Mouse (Mus musculus): ENCODE data around the gene A3galt2. TPM values are rescaled to one million over a fixed set of nuclear protein-coding genes. Genes with fewer than 3 reads are reported as not detected.

Gene A3galt2
- total RNA-seq, 1 experiment from 2014 or later = 0.81 TPM

Other genes with a start within 250 kb of the A3galt2 start
- gene Zscan20, start 145.3 kb upstream of the A3galt2 start, total RNA-seq (2017) = 18.9 and 20.5 TPM in 2 replicates
- gene Tlr12, start 136.7 kb upstream of the A3galt2 start, total RNA-seq (2017) = 0.93 and 2.0 TPM in 2 replicates
- 31.8 and 33.6 TPM in 2 replicates for gene Phc2, start 100.7 kb upstream of the A3galt2 start, total RNA-seq (2017)
- 7.8 and 8.8 TPM in 2 replicates for gene Zfp362, start 50.7 kb downstream of the A3galt2 start, total RNA-seq (2017)
- gene Trim62, start 128.2 kb downstream of the A3galt2 start, total RNA-seq (2017) = 0.58 and 0.86 TPM in 2 replicates
- gene Azin2, start 207.1 kb downstream of the A3galt2 start, total RNA-seq (2017) = 0.98 TPM in 1 of 2 replicates, not detected in the other
- gene Ak2, start 236.6 kb downstream of the A3galt2 start, total RNA-seq (2017) = 36.3 and 40.5 TPM in 2 replicates